Mouse (Mus musculus): Measurements from ENCODE around the gene Aip. TPM values are rescaled to one million over a fixed set of nuclear protein-coding genes. Genes with fewer than 3 reads are reported as not detected.

The Aip gene
- total RNA-seq, 2 experiments from 2014 or later = 20.9 to 52.1 TPM

DNA sequence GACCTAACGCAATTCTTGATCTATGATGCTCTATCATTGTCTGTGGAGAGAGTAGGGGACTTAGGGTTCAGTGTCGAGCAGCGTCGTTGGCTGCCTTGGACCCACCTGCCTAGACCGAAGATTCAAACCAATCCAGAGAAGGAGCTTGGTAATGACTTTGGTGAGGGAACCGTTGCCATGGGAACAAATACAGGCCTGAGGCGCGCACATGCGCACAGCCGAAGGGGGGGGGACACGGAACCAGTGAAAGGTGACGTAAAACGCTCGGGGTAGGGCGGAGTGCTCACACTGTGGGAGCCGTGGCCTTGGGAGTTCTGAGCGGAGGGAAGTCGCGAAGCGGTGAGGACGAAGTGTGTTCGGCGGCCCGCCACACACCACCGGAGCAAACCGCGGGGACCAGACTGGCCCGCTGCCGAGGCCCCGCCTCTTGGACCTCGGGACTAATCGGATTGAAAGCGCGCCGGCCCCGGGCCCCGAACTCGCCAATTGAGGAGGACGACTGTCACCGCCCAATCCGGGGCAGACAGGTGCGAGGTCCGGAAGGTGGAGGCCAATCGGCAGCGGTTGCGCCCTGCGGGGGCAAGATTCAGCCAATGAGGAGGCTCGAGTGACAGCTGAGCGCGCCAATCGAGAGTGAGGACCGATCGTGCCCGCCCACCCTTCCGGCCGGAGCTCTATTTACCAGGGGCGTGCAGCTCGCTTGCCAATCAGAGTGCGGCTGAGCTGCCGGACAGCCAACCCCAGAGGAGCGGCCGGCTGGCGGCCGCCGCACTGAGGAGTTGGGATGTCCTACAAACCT is 28.8 kb downstream of the Aip start, which contains the start of gene Cdk2ap2:
Gene Cdk2ap2, plus strand, starts transcription at position 541 of the 799 bp plus-strand sequence.
- peak; percentile 75 for ATAC-seq (replicated peaks; ENCODE audit: low FRiP score, poor library complexity, severe bottlenecking)

DNA sequence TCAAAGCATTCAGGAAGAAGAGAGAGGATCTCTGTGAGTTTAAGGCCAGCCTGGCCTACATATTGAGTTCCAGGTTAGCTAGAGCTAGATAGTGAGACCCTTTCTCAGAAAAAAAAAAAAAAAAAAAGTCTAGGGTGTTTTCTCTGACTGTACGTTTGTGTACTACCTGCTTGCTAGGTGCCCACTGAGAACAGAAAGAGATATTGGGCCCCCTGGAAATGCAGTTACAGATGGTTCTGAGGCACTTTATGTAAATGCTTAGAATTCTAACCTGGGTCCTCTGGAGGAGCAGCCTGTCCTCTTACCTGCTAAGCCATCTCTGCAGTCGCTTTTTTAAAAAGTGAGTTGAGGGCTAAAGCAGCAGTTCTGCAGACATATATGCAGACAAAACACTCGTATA is 29.9 kb downstream of the Aip start:
- no peak for ATAC-seq (replicated peaks; ENCODE audit: low FRiP score, poor library complexity, severe bottlenecking)

DNA sequence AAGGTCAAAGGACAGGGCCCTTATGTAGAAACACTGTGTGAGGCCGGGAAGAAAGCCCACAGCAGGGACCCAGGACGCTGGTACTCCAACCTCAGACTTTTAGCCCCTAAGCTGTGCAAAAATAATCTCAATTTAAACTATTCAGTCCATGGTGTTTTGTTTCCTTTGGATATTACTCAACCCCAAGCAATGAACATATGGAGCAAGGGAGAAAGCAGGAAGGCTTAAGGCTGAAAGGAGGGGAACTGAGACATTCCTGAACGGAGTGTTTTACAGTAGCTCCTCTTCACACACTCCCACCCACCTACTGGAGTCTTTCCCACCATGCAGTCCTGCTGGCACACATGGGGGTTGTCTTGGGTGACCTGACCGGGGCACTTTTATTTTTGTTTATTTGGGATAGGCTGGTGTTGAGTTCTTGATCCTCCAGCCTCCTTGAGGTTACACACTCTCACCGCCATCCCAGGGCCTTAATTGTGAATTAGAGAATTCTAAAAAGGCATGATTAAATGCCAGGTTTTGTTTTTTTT is 30.8 kb downstream of the Aip start:
- ATAC-seq (replicated peaks; ENCODE audit: low FRiP score, poor library complexity, severe bottlenecking) = no peak

DNA sequence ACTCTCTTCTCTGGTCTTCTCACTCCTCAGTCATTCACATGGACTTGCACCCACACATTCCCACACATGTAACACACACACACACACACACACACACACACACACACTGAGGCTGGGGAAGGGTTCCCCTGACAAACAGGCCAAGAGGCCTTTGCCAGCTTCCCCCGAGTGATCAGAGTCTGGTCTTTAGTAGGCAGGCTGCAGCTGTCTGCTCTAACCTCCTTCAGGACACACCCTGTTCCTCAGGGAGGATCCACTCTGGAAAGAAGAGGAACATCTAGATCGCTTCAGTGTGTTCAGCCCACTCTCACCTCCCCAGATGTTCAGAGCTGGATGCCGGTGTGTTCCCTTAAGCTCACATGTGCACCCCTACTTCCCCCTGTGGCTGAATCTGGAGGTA is 31.3 kb downstream of the Aip start:
- ATAC-seq (replicated peaks; ENCODE audit: low FRiP score, poor library complexity, severe bottlenecking) = no peak

- ATAC-seq (replicated peaks; ENCODE audit: low FRiP score, poor library complexity, severe bottlenecking) = no peak
Observed at GRCm38 (mm10) chr19:4093772-4094171, 31.9 kb downstream of the Aip start.

DNA sequence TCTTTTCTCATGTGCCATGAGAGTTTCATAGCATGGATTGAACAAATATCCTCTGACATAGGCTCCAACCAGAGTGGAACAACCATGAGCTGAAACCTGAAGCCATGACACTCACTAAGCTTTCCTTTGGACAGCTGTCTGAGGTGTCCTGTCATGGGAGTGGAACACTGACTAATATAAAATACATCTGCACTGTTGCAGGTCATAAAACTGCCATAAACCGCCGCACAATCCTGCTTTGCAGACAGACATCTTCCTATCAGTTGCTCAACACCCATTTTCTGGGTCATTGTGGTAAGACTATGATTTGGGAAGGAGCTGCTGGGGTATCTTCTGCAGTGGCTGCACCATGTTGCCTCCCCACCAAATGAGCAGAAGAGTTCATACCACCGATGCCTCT is 32.9 kb downstream of the Aip start:
- no peak for ATAC-seq (replicated peaks; ENCODE audit: low FRiP score, poor library complexity, severe bottlenecking)

GRCm38 (mm10) chr19:4091383-4091782 is 34.3 kb downstream of the Aip start:
- no peak for ATAC-seq (replicated peaks; ENCODE audit: low FRiP score, poor library complexity, severe bottlenecking)

DNA sequence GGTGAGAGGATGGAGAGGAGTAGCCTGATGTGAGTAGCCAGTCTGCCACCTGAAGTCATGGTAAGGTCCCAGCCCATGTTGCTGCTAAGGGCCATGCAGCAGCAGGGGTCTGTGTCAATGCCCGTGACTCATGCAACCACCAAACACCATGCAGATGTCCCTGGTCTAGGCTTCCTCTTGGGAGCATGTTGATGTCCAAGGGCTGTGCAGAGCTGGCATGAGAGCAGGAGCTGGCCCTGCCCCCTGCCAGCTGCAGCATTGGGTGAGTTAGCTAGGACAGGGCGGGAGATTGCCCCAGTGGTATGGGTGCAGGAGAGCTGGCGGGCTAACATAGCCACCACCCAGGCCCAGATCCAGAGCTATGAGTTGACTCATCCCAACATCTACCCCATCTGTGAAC is 35.2 kb downstream of the Aip start:
- ATAC-seq (replicated peaks; ENCODE audit: low FRiP score, poor library complexity, severe bottlenecking) = no peak

GRCm38 (mm10) chr19:4089128-4089527 is 36.5 kb downstream of the Aip start:
- no peak for ATAC-seq (replicated peaks; ENCODE audit: low FRiP score, poor library complexity, severe bottlenecking)

- no peak for ATAC-seq (replicated peaks; ENCODE audit: low FRiP score, poor library complexity, severe bottlenecking)
Observed at GRCm38 (mm10) chr19:4088146-4088545, 37.5 kb downstream of the Aip start.

DNA sequence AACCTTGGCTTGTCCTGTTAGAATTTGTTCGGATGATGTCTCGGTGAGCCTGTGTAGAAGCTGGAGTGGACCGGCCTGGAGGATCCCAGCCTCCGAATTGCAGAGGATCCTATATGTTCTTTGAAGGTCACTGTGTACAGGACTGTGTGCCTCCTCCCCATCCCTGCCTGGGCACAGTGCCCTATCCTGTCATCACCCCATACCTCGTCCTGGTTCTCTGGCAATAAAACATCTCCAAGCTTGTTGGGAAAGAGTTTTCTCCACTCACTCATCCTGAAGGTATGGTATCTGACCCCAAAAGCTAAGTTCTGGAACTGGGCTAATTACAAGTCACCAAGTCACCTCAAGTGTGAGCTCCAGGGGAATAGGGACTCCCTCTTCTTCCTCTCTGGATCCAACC is 38.6 kb downstream of the Aip start:
- ATAC-seq (replicated peaks; ENCODE audit: low FRiP score, poor library complexity, severe bottlenecking) = no peak

GRCm38 (mm10) chr19:4086156-4086555 is 39.5 kb downstream of the Aip start:
- ATAC-seq (replicated peaks; ENCODE audit: low FRiP score, poor library complexity, severe bottlenecking) = no peak

DNA sequence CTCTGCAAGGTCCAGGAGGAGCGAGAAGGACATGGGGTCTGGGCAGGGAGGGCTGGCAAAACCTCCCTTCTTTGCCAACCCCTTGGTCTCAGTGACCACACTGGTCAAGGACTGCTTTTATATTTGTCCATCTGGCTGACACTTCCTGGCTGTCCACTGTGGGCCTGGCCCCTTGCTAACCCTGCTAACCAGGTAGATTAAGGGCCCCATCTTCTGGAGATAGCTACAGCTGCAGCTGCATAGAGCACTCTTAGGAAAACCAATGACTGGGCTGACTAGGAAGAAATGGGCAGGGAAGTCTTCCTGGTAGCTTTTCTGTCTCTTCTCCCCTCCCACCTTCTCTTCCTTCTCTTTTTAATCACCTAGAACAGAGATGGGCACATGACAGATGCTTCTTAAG is 40.7 kb downstream of the Aip start:
- no peak for ATAC-seq (replicated peaks; ENCODE audit: low FRiP score, poor library complexity, severe bottlenecking)

GRCm38 (mm10) chr19:4083826-4084225 is 41.8 kb downstream of the Aip start:
- no peak for ATAC-seq (replicated peaks; ENCODE audit: low FRiP score, poor library complexity, severe bottlenecking)

GRCm38 (mm10) chr19:4083316-4083715 is 42.3 kb downstream of the Aip start:
- ATAC-seq (replicated peaks; ENCODE audit: low FRiP score, poor library complexity, severe bottlenecking) = no peak

GRCm38 (mm10) chr19:4082219-4082965 is 43.3 kb downstream of the Aip start:
- ATAC-seq (replicated peaks; ENCODE audit: low FRiP score, poor library complexity, severe bottlenecking) = no peak

GRCm38 (mm10) chr19:4081394-4081793 is 44.3 kb downstream of the Aip start, which contains the start of gene Cabp2:
Gene Cabp2 (plus strand): TSS chr19:4081578.
- no peak for ATAC-seq (replicated peaks; ENCODE audit: low FRiP score, poor library complexity, severe bottlenecking)

- ATAC-seq (replicated peaks; ENCODE audit: low FRiP score, poor library complexity, severe bottlenecking) = peak; percentile 82
Observed at GRCm38 (mm10) chr19:4080511-4081009, 45.1 kb downstream of the Aip start.

GRCm38 (mm10) chr19:4079594-4079993 is 46.1 kb downstream of the Aip start:
- ATAC-seq (replicated peaks; ENCODE audit: low FRiP score, poor library complexity, severe bottlenecking) = peak; percentile 66

DNA sequence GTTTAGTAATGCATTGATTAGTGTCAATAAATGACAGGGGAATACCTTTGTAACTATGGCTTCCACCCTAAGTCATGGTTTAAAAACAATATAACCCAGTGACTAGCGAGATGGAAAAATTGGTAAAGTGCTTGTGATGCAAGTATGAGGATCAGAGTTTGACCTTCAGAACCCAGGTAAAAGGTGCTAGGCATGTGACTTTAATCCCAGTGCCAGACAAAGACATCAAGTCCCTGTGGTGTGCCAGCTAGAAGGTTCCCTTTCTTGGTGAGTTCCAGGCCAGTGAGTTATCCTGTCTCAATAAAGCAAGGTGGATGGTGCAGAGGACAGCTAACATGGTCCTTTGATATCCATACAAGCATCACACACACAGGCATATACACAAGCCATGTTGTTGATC is 50.1 kb downstream of the Aip start:
- ATAC-seq (replicated peaks; ENCODE audit: low FRiP score, poor library complexity, severe bottlenecking) = no peak
